Mouse (Mus musculus) brain, embryonic 14.5 days (tissue): ENCODE data around the gene Hrasls5. TPM values are rescaled to one million over a fixed set of nuclear protein-coding genes. Genes with fewer than 3 reads are reported as not detected.
A peak's percentile ranks its signal among the peaks of the same experiment; 100 is the strongest.

Source experiments
- DNase-seq: peaks from one replicate; pipeline ENCODE4 v3.0.0-alpha.2; 2011; ENCODE audit warnings: low read depth
- CTCF ChIP-seq: fragments of 200-500 bp; IDR thresholded peaks from 2 replicates; pipeline ENCODE4 v1.5.1; 2012; ENCODE audit warnings: inconsistent platforms, mild to moderate bottlenecking, moderate library complexity, borderline replicate concordance; ENCODE audit not compliant: insufficient read depth, insufficient read length; ENCODE audit errors: extremely low read depth
- POLR2A ChIP-seq: fragments of 200-500 bp; IDR thresholded peaks from 2 replicates; pipeline ENCODE4 v1.6.1; 2012; ENCODE audit warnings: mild to moderate bottlenecking, inconsistent platforms, borderline replicate concordance; ENCODE audit not compliant: poor library complexity, insufficient read depth, insufficient read length, severe bottlenecking; ENCODE audit errors: extremely low read depth
- polyA plus RNA-seq: library from polyadenylated mRNA; depleted of rRNA; stranded (reverse); fragments of >200 nt; gene quantifications from 2 replicates; pipeline ENCODE4 v1.2.3, GENCODE M21; 2012; rRNA removed

Hrasls5 gene
- polyA plus RNA-seq, 1 experiment = not detected

GRCm38 (mm10) chr19:7613151-7613550 lies 810 bp downstream of the Hrasls5 start:
- no peak for DNase-seq
- no peak for TF ChIP-seq POLR2A
- no peak for TF ChIP-seq CTCF

GRCm38 (mm10) chr19:7616231-7616930 lies 4.0 kb downstream of the Hrasls5 start:
- no peak for DNase-seq
- TF ChIP-seq POLR2A = no peak
- no peak for TF ChIP-seq CTCF

GRCm38 (mm10) chr19:7617085-7617484 lies 4.7 kb downstream of the Hrasls5 start:
- DNase-seq = no peak
- no peak for TF ChIP-seq POLR2A
- no peak for TF ChIP-seq CTCF

GRCm38 (mm10) chr19:7617696-7618095 lies 5.4 kb downstream of the Hrasls5 start:
- TF ChIP-seq CTCF = peak; percentile 88
- no peak for TF ChIP-seq POLR2A
- DNase-seq = peak; percentile 89

- DNase-seq = no peak
- no peak for TF ChIP-seq POLR2A
- no peak for TF ChIP-seq CTCF
These were observed 20.7 kb downstream of the Hrasls5 start for GRCm38 (mm10) chr19:7633021-7633420.

- no peak for DNase-seq
- TF ChIP-seq POLR2A = no peak
- TF ChIP-seq CTCF = no peak
These were observed 21.4 kb downstream of the Hrasls5 start for GRCm38 (mm10) chr19:7633786-7634185.

GRCm38 (mm10) chr19:7648913-7649666 lies 36.7 kb downstream of the Hrasls5 start:
- TF ChIP-seq POLR2A (no peak), CTCF (no peak)
- no peak for DNase-seq

- DNase-seq = peak; percentile 7
- TF ChIP-seq CTCF = no peak
- no peak for TF ChIP-seq POLR2A
These were observed 59.7 kb downstream of the Hrasls5 start for GRCm38 (mm10) chr19:7672033-7672432.

- no peak for TF ChIP-seq POLR2A
- TF ChIP-seq CTCF = no peak
- no peak for DNase-seq
These were observed 75.6 kb downstream of the Hrasls5 start for GRCm38 (mm10) chr19:7687988-7688387.

Other genes with a start within 250 kb of the Hrasls5 start
- 48.2 and 49.2 TPM in 2 replicates for gene Spindoc, start 229.5 kb upstream of the Hrasls5 start, polyA plus RNA-seq
- gene 2700081O15Rik, start 194.9 kb upstream of the Hrasls5 start, polyA plus RNA-seq = 162 and 167 TPM in 2 replicates
- gene Rtn3, start 129.3 kb upstream of the Hrasls5 start, polyA plus RNA-seq = 436 and 508 TPM in 2 replicates
- gene Atl3, start 118.5 kb upstream of the Hrasls5 start, polyA plus RNA-seq = 13.3 and 16.6 TPM in 2 replicates
- gene Pla2g16, start 55.1 kb upstream of the Hrasls5 start, polyA plus RNA-seq = 3.2 and 3.5 TPM in 2 replicates
- gene Lgals12, start 5.3 kb upstream of the Hrasls5 start, polyA plus RNA-seq = 0.68 and 0.72 TPM in 2 replicates
- 0.14 and 0.22 TPM in 2 replicates for gene Slc22a19, start 98.8 kb downstream of the Hrasls5 start, polyA plus RNA-seq
- gene Slc22a26, start 190.1 kb downstream of the Hrasls5 start, polyA plus RNA-seq = not detected in 2 replicates